Mouse (Mus musculus) midbrain, embryonic 15.5 days (tissue): ENCODE data around the gene Sf3a2. TPM values are rescaled to one million over a fixed set of nuclear protein-coding genes. Genes with fewer than 3 reads are reported as not detected.
A peak's percentile ranks its signal among the peaks of the same experiment; 100 is the strongest.

Source experiments
- ATAC-seq: fragments of 200-750 bp; cut with Nextera tagmentation; replicated peaks from 2 replicates; pipeline ENCODE4 v1.8.0; 2017; ENCODE audit warnings: moderate TSS enrichment
- H3K27ac ChIP-seq: fragments of 300-500 bp; sonication (generic); 2 replicates; pipeline ENCODE4 v1.5.1; 2015; ENCODE audit warnings: mild to moderate bottlenecking, inconsistent platforms
- H3K27me3 ChIP-seq: fragments of 300-500 bp; sonication (generic); replicated peaks from 2 replicates; pipeline ENCODE4 v1.6.1; 2015; ENCODE audit warnings: inconsistent platforms
- H3K36me3 ChIP-seq: fragments of 300-500 bp; sonication (generic); replicated peaks from 2 replicates; pipeline ENCODE4 v1.6.1; 2015; ENCODE audit warnings: inconsistent platforms
- H3K4me1 ChIP-seq: fragments of 300-500 bp; sonication (generic); 2 replicates; pipeline ENCODE4 v1.6.1; 2015; ENCODE audit warnings: inconsistent platforms
- H3K4me2 ChIP-seq: fragments of 300-500 bp; sonication (generic); 2 replicates; pipeline ENCODE4 v1.6.1; 2015; ENCODE audit warnings: inconsistent platforms, mild to moderate bottlenecking, moderate library complexity
- H3K4me3 ChIP-seq: fragments of 300-500 bp; sonication (generic); 2 replicates; pipeline ENCODE4 v1.5.1; 2015; ENCODE audit warnings: mild to moderate bottlenecking, inconsistent platforms
- H3K9ac ChIP-seq: fragments of 300-500 bp; sonication (generic); 2 replicates; pipeline ENCODE4 v1.6.1; 2015; ENCODE audit warnings: mild to moderate bottlenecking, inconsistent platforms
- H3K9me3 ChIP-seq: fragments of 300-500 bp; sonication (generic); 2 replicates; pipeline ENCODE4 v1.6.1; 2016; ENCODE audit warnings: inconsistent platforms
- WGBS: fragments of 180-500 bp; shearing (Covaris S2); methylation state at CpG from one replicate; pipeline ENCODE4 v1.1.7; 2015; ENCODE audit warnings: mixed read lengths; 5-methylcytosine and 5-hydroxymethylcytosine counted together
- polyA plus RNA-seq: library from polyadenylated mRNA; unstranded; fragments of >200 nt; fragmentation: Nextera tagmentation; extraction: Ambion mirVana; gene quantifications from 2 replicates; pipeline ENCODE4 v1.2.1, GENCODE M21; 2015

Gene Sf3a2
- polyA plus RNA-seq, 1 experiment from 2014 or later = 62.6 TPM

DNA sequence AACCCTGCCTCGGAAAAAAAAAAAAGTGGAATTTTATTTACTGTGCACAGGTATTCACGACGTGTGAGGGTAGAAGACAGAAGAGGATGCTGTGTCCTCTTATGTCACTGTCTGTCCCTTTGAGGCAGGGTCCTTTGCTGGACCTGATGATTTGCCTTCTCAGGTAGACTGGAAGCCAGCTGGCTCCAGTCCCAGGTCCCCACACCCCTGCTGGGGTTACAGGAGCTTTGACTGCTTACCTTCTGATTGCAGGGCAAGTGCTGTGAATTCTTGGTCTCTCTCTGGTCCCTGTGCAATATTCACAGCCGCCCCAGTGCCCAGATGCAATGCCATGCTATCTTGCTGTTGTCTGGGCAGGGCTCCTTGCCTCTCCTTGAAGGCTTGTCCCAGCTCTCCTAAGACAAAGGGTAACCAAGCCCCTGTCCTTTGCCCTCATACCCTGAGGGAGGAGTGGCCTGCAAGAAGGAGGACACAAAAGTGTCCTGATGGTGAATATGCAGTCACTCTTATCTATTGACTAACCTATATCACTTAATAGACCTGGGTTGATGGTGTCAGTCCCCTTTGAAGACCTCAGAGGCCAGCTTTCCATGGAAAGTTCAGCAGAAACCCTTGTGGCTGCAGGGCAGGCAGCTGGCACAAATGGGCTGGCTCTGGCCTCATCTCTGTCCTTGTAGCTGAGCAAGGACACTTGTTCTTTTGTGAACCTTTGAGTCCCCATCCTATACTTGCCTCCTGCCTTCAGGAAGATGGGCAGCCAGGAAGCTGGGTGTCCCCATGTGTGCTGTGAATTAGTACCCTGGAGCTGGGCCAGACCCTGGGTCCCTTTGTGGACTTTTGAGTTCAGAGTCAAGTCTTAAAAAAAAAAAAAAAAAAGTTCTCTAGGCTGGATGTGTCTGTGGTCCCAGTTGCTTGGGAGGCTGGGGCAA is 37.1 kb upstream of the Sf3a2 start:
- H3K4me1 ChIP-seq = peaks cover 32% of the 10 kb centered on the region

DNA sequence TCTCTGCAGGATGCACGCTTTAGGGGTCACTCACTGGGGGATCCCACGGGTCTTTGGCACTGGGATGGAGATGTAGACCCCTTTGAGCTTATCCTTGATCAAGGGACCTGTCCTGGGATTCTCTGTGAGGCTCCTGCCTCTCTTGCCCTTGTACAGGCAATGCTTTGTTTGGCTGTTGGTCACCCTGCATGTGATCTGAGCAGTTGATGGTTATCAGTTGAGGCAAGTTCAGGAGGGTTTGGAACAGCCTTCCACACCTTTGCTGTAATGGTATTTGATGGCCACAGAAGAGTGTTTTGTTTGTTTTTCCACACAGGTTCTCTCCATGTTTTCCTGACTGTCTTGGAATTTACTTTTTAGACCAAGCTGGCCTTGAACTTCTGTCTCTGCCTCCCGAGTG is 36.2 kb upstream of the Sf3a2 start:
- 67% methylated on average over 3 of the region's 3 CpGs for WGBS
- Histone ChIP-seq H3K4me1 (peaks cover 22% of the 10 kb centered on the region), H3K4me2 (no peak overlapping the region), H3K27ac (no peak overlapping the region), H3K27me3 (no peaks in the 10 kb centered on the region), H3K9me3 (no peaks in the 10 kb centered on the region), H3K9ac (no peak overlapping the region), H3K36me3 (0 out of 2 replicates have a peak, but pooled peaks cover 6% of the 10 kb centered on the region), H3K4me3 (no peak overlapping the region)
- ATAC-seq = no peak

More for the DNA sequence above, 37.1 kb upstream of the Sf3a2 start:
- Histone ChIP-seq H3K4me2 (no peak overlapping the region), H3K27ac (no peak overlapping the region), H3K9ac (no peak overlapping the region), H3K36me3 (no peaks in the 10 kb centered on the region), H3K4me3 (no peak overlapping the region), H3K9me3 (no peaks in the 10 kb centered on the region), H3K27me3 (no peaks in the 10 kb centered on the region)
- no peak for ATAC-seq
- 94% methylated on average over 4 of the region's 4 CpGs for WGBS

DNA sequence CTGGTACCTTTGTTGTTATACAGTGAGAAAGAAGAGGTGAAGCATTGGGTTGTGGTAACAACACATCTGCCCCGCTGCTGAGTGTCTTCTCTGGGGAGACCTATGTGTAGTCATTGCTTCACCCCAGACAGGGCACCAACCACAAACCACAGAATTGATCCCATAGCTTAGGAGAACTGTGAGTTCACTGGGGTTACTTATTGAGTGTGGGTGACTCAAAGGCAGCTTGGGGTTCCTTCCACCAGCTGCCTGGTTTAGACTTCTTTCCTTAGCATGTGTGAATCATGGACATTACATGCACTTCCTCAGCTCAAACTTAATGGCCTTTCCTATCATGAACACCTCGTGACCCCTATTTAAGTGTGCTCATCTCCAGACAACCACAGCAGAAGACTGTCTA is 34.5 kb upstream of the Sf3a2 start:
- Histone ChIP-seq H3K27me3 (no peaks in the 10 kb centered on the region), H3K4me1 (peaks cover 6% of the 10 kb centered on the region), H3K36me3 (peaks cover 14% of the 10 kb centered on the region), H3K4me3 (no peak overlapping the region), H3K9me3 (no peaks in the 10 kb centered on the region), H3K27ac (no peak overlapping the region), H3K4me2 (no peak overlapping the region), H3K9ac (no peak overlapping the region)
- no peak for ATAC-seq
- 97% methylated on average over 2 of the region's 2 CpGs for WGBS

DNA sequence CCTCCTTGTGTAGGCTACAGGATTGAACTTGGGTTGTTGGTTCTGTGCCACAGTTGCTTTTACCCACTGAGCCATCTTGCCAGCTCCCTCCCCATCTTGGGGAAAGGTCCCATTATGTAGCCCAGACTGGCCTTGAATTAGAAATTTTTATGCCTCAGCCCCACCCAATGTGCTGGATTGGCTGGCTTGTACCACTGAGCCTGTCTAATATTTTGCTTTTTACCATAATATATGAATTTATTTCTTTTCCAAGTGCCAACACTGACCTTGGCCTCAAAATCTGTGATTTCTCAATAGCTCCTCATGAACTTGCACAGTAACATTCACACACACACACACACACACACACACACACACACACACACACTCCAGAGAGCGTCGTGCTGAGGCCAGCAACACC is 32.3 kb upstream of the Sf3a2 start:
- Histone ChIP-seq H3K4me1 (peaks cover 4% of the 10 kb centered on the region), H3K27me3 (no peaks in the 10 kb centered on the region), H3K9ac (no peak overlapping the region), H3K4me2 (no peak overlapping the region), H3K4me3 (no peak overlapping the region), H3K27ac (no peak overlapping the region), H3K9me3 (no peaks in the 10 kb centered on the region), H3K36me3 (peaks cover 30% of the 10 kb centered on the region)
- no peak for ATAC-seq
- 89% methylated on average over 2 of the region's 2 CpGs for WGBS

DNA sequence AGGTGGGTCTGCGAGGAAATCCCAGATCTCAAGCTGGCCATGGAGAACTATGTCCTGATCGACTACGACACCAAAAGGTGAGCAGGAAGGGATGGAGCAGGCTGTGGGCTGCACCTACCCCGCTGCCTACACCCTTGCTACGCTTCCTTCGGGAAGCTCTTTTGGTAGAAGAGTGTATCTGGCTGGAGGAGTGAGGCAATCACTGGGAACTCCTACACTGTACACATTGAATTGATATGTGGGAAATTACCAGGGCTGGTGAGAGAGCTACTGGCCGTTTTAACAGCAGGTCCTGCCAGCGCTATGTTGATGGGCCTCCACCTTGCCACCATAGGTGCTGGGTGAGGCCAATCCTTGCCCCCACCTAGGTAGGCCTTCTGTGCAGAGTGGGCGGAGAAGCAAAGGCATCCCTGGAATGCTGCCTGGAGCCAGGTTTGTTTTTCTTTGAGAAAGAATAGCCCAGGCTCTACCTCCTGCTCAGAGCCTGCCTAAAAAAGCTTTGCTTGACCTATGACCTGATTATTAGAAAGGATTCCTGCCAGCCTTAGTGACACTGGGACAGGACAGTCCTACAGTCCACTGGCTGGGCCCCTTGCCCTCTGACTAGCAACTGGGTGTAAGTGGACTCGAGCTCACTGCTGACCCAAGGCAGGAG is 31.7 kb upstream of the Sf3a2 start:
- no peak overlapping the region for H3K27ac ChIP-seq
- no peaks in the 10 kb centered on the region for H3K9me3 ChIP-seq
- no peak for ATAC-seq
- peaks cover 35% of the 10 kb centered on the region for H3K36me3 ChIP-seq
- no peaks in the 10 kb centered on the region for H3K27me3 ChIP-seq
- WGBS = 87% methylated on average over 10 of the region's 10 CpGs
- no peak overlapping the region for H3K4me2 ChIP-seq
- H3K4me3 ChIP-seq = no peak overlapping the region
- no peak overlapping the region for H3K9ac ChIP-seq
- no peaks in the 10 kb centered on the region for H3K4me1 ChIP-seq

DNA sequence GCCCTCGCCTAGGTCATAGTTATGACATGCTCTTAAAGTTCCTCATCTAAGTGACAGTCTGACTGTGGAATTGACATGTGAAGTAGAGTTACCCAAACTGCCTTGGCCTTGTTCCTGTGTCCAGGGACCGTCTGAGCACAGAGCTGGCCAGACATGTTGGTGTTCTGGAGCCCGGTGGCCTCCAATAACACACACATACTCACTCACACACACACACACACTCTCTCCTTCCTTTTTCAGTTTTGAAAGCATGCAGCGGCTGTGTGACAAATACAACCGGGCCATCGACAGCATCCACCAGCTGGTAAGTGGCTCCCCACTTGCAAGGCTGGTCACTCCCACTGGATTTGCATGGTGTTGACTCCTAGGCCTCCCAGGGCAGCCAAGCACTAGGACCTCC is 29.6 kb upstream of the Sf3a2 start:
- no peaks in the 10 kb centered on the region for H3K27me3 ChIP-seq
- H3K9me3 ChIP-seq = no peaks in the 10 kb centered on the region
- no peak overlapping the region for H3K27ac ChIP-seq
- H3K9ac ChIP-seq = no peak overlapping the region
- 94% methylated on average over 6 of the region's 6 CpGs for WGBS
- no peak overlapping the region for H3K4me2 ChIP-seq
- no peak overlapping the region for H3K4me3 ChIP-seq
- peaks cover 54% of the 10 kb centered on the region for H3K36me3 ChIP-seq
- H3K4me1 ChIP-seq = no peaks in the 10 kb centered on the region
- ATAC-seq = no peak

DNA sequence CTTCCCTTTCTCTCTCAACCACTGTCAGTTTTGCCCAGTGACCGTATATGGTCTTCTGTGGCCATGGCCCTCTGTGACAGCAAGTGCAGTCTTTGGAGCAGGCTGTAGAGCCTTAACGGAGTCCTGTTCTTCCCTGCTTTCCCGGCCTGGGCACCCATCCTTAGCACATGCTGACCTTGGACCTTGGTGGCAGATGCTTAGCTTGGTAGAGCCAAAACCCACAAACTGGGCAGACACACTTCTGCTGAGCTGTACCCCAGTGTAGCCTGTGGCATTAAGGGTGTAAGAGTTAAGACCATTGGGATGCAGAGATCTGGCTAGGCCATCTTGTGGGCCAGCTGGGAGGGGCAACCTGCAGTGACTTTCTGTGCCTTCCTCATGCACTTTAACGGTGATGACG is 24.2 kb upstream of the Sf3a2 start:
- Histone ChIP-seq H3K4me3 (no peak overlapping the region), H3K4me2 (no peak overlapping the region), H3K27me3 (no peaks in the 10 kb centered on the region), H3K27ac (0 out of 2 replicates have a peak overlapping the region, but pooled peaks have one; percentile 44), H3K9ac (no peak overlapping the region), H3K36me3 (peaks cover 81% of the 10 kb centered on the region), H3K9me3 (no peaks in the 10 kb centered on the region), H3K4me1 (no peaks in the 10 kb centered on the region)
- no peak for ATAC-seq
- 89% methylated on average over 5 of the region's 5 CpGs for WGBS

DNA sequence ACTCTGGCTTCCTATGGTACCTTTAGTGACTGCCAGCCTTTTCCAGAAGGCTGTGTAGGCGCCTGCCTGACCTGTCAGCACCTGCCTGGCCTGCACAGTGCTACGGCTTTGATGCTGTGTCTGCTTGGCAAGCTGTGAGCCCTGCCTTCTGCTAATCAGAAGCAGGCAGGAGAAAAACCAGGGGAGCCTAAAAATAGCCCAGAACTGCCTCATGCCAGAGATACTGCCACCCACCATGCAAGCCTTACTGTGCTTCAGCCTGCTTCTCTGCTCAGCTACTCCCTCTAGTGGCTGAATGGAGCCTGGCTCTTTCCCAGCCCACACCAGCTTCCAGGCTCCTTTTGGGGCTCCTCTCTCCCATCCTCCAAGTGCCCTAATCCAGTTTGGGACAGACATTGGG is 23.4 kb upstream of the Sf3a2 start:
- no peaks in the 10 kb centered on the region for H3K27me3 ChIP-seq
- H3K4me3 ChIP-seq = no peak overlapping the region
- H3K9ac ChIP-seq = no peak overlapping the region
- 0 out of 2 replicates have a peak, but pooled peaks have one; percentile 24 for ATAC-seq
- peaks cover 83% of the 10 kb centered on the region for H3K36me3 ChIP-seq
- H3K9me3 ChIP-seq = no peaks in the 10 kb centered on the region
- H3K4me2 ChIP-seq = no peak overlapping the region
- no peaks in the 10 kb centered on the region for H3K4me1 ChIP-seq
- 0 out of 2 replicates have a peak overlapping the region, but pooled peaks have one; percentile 44 for H3K27ac ChIP-seq
- 64% methylated on average over 2 of the region's 2 CpGs for WGBS

DNA sequence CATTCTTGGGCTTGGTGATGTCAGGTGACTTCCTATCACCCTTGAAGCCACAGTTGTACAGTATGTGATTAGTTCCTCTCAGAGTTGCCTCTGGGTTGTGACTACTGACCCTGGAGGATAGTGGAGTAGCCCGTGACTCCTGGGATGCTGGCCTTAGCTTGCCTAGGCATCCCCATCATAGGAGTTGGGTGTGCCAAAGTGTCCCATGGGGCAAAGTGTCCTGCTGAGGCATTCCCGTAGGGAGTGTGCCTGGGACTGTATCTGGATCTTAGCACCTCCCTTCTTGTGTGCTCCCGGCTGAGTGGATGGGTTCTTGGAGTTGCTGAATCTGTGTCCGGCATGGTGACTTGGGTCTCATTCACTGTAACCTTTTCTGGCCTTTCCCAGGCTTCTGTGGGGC is 23.0 kb upstream of the Sf3a2 start:
- no peak overlapping the region for H3K9ac ChIP-seq
- ATAC-seq = no peak
- 94% methylated on average over 4 of the region's 4 CpGs for WGBS
- no peaks in the 10 kb centered on the region for H3K9me3 ChIP-seq
- no peak overlapping the region for H3K4me2 ChIP-seq
- peaks cover 79% of the 10 kb centered on the region for H3K36me3 ChIP-seq
- H3K27me3 ChIP-seq = no peaks in the 10 kb centered on the region
- no peak overlapping the region for H3K4me3 ChIP-seq
- H3K27ac ChIP-seq = no peak overlapping the region
- no peaks in the 10 kb centered on the region for H3K4me1 ChIP-seq

DNA sequence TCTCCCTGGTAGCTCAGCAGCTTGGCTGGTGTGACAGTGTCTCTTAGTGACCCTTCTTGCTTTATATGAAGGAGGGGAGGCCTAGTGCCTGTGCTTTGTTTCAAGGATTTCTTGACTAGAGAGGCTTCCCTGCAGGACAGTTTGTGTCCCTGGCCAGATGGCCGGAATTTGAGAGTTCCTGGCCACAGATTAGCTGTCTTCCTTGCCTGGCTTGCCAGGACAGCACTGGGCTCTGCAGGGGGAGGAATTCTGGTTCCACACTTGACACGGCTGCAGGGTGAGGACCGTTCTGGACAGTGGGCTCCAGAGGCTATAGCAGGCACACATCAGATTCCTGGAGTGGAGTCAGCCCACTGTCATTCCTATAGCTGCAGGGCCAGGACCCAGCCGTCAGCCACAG is 22.3 kb upstream of the Sf3a2 start:
- H3K27ac ChIP-seq = no peak overlapping the region
- WGBS = 88% methylated on average over 4 of the region's 4 CpGs
- no peak overlapping the region for H3K9ac ChIP-seq
- no peak for ATAC-seq
- no peaks in the 10 kb centered on the region for H3K4me1 ChIP-seq
- H3K4me3 ChIP-seq = no peak overlapping the region
- no peaks in the 10 kb centered on the region for H3K9me3 ChIP-seq
- peaks cover 73% of the 10 kb centered on the region for H3K36me3 ChIP-seq
- no peak overlapping the region for H3K4me2 ChIP-seq
- no peaks in the 10 kb centered on the region for H3K27me3 ChIP-seq

DNA sequence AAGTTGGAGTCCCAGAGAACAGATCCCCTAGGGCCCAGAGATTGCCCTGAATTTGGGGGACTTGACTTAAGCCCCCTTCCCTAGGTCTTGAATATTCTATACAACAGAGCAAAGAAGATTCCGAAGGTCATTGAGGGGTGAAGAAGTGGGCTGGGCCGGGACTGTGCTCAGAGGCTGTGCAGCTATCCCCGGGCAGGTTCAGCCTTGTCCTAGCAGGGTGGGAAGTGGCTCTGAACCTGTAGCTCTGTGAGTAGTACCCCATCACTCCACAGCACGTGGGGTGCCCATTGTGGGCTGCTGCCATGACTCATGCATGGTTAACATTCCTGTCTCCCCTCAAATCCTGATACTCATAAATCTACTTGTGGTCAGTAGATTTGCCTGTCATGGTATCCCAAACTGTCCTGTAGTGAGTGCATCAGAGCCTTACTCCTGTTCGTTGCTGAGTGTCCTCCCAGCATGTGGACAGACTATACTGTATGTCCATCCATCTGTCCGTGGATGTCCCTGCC is 21.6 kb upstream of the Sf3a2 start:
- Histone ChIP-seq H3K27ac (no peak overlapping the region), H3K9me3 (no peaks in the 10 kb centered on the region), H3K36me3 (peaks cover 73% of the 10 kb centered on the region), H3K9ac (no peak overlapping the region), H3K4me1 (no peaks in the 10 kb centered on the region), H3K4me3 (no peak overlapping the region), H3K27me3 (no peaks in the 10 kb centered on the region), H3K4me2 (no peak overlapping the region)
- WGBS = 88% methylated on average over 6 of the region's 6 CpGs
- ATAC-seq = no peak

DNA sequence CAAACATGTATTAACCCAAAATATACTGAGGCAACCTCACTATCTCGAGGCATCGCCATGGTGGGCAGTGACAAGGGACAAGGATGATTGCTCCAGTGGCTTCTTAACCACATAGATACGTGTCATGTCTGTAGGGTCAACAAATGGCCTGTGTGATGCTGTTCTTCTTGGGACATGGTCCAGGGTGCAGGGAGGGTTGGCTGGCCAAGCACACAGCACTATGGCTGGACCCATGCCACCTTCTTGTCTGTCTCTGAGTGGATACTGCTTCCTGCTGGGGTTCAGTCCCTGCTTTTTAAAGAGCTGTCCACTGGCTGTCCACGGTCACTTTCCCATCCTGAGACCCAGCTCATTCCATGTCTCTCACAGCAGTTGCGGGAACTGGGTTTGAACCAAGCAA is 20.9 kb upstream of the Sf3a2 start:
- H3K4me3 ChIP-seq = no peak overlapping the region
- no peaks in the 10 kb centered on the region for H3K4me1 ChIP-seq
- H3K9me3 ChIP-seq = no peaks in the 10 kb centered on the region
- H3K27ac ChIP-seq = no peak overlapping the region
- 92% methylated on average over 5 of the region's 5 CpGs for WGBS
- no peaks in the 10 kb centered on the region for H3K27me3 ChIP-seq
- no peak for ATAC-seq
- no peak overlapping the region for H3K4me2 ChIP-seq
- H3K9ac ChIP-seq = no peak overlapping the region
- peaks cover 74% of the 10 kb centered on the region for H3K36me3 ChIP-seq
